Mouse (Mus musculus) heart, postnatal 0 days (tissue): Measurements from ENCODE around the gene Vps4a. TPM values are rescaled to one million over a fixed set of nuclear protein-coding genes. Genes with fewer than 3 reads are reported as not detected.

Experiments
- ATAC-seq: fragments of 200-750 bp; cut with Nextera tagmentation; 2 replicates; pipeline ENCODE4 v1.8.0; 2017; ENCODE audit warnings: low read depth, moderate number of reproducible peaks, moderate library complexity; ENCODE audit not compliant: insufficient read depth
- DNase-seq: peaks from one replicate; pipeline ENCODE4 v3.0.0-alpha.2; 2016; ENCODE audit warnings: low spot score
- H3K27ac ChIP-seq: fragments of 300-500 bp; sonication (generic); 2 replicates; pipeline ENCODE4 v1.5.1; 2014; ENCODE audit warnings: low read depth, mild to moderate bottlenecking
- H3K27me3 ChIP-seq: fragments of 300-500 bp; sonication (generic); 2 replicates; pipeline ENCODE4 v1.6.1; 2014; ENCODE audit warnings: low read length, mixed read lengths; ENCODE audit not compliant: control insufficient read depth, insufficient read depth
- H3K36me3 ChIP-seq: fragments of 300-500 bp; sonication (generic); replicated peaks from 2 replicates; pipeline ENCODE4 v1.6.1; 2014; ENCODE audit warnings: low read length, mixed read lengths; ENCODE audit not compliant: control insufficient read depth, insufficient read depth
- H3K4me1 ChIP-seq: fragments of 300-500 bp; sonication (generic); 2 replicates; pipeline ENCODE4 v1.6.1; 2014; ENCODE audit warnings: antibody characterized with exemption; ENCODE audit not compliant: control insufficient read depth, insufficient read depth
- H3K4me2 ChIP-seq: fragments of 300-500 bp; sonication (generic); 2 replicates; pipeline ENCODE4 v1.6.1; 2014; ENCODE audit warnings: low read depth, mild to moderate bottlenecking, low read length, moderate library complexity
- H3K4me3 ChIP-seq: fragments of 300-500 bp; sonication (generic); 2 replicates; pipeline ENCODE4 v1.5.1; 2014; ENCODE audit warnings: low read depth, low read length
- H3K9ac ChIP-seq: fragments of 300-500 bp; sonication (generic); replicated peaks from 2 replicates; pipeline ENCODE4 v1.6.1; 2014; ENCODE audit warnings: low read depth, low read length, mixed read lengths
- H3K9me3 ChIP-seq: fragments of 300-500 bp; sonication (generic); replicated peaks from 2 replicates; pipeline ENCODE4 v1.6.1; 2016; ENCODE audit warnings: low read length; ENCODE audit not compliant: control insufficient read depth
- CTCF ChIP-seq: IDR thresholded peaks from 2 replicates; pipeline ENCODE4 v1.5.1; 2016; ENCODE audit warnings: antibody characterized with exemption, control low read depth, low read depth
- EP300 ChIP-seq: IDR thresholded peaks from 2 replicates; pipeline ENCODE4 v1.6.1; 2016; ENCODE audit warnings: antibody characterized with exemption, low read depth
- WGBS: fragments of 180-500 bp; shearing (Covaris S2); extraction: QIAGEN DNeasy Blood & Tissue Kit; methylation state at CpG from one replicate; pipeline ENCODE4 v1.1.7; 2014; 5-methylcytosine and 5-hydroxymethylcytosine counted together
- polyA plus RNA-seq: library from polyadenylated mRNA; unstranded; fragments of >200 nt; fragmentation: Nextera tagmentation; extraction: Ambion mirVana; gene quantifications from 2 replicates; pipeline ENCODE4 v1.2.1, GENCODE M21; 2015
- total RNA-seq: library from RNA; depleted of rRNA; stranded (reverse); fragments of >200 nt; gene quantifications from 2 replicates; pipeline ENCODE4 v1.2.3, GENCODE M21; 2014; ENCODE audit warnings: low replicate concordance

Vps4a gene
- total and polyA plus RNA-seq, 2 experiments from 2014 or later = 33.9 to 56.7 TPM

DNA sequence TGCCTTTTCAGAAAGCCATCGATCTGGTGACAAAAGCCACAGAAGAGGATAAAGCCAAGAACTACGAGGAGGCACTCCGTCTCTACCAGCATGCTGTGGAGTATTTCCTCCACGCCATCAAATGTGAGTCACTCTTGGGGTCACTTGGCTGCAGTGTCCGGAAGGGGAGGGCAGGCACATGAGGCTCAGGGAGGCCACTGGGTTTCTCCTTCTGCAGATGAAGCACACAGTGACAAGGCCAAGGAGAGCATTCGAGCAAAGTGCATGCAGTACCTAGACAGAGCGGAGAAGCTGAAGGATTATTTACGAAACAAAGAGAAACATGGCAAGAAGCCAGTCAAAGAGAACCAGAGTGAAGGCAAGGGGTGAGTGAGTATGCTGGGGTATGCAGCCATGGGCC is 5.6 kb downstream of the Vps4a start:
- Histone ChIP-seq H3K27ac (no peak overlapping the region), H3K4me2 (no peak overlapping the region), H3K9ac (no peak overlapping the region), H3K4me3 (no peak overlapping the region), H3K9me3 (no peaks in the 10 kb centered on the region), H3K36me3 (peaks cover 46% of the 10 kb centered on the region), H3K4me1 (0 out of 2 replicates have a peak, but pooled peaks cover 13% of the 10 kb centered on the region), H3K27me3 (no peaks in the 10 kb centered on the region)
- ATAC-seq (peak; percentile 43; the same call in 1 of the 2 replicates), DNase-seq (peak; percentile 28)
- 71% methylated on average over 8 of the region's 8 CpGs for whole genome bisulfite sequencing
- TF ChIP-seq EP300 (no peak), CTCF (no peak)

DNA sequence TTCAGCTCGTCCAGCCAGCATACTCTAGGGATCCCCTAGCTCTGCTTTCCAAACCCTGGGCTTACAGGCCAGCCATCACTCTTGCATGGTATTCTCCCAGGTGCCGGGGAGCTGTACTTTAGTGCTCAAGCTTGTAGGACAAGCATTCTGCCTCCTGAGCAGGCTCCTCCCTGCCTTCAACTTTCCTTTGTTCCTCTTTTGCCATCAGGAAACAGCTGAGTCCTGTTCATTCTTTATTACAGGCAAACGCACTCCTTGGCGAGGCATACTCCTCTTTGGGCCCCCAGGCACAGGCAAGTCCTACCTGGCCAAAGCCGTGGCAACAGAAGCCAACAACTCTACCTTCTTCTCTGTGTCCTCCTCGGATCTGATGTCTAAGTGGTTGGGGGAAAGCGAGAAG is 9.6 kb downstream of the Vps4a start:
- TF ChIP-seq EP300 (no peak), CTCF (no peak)
- ATAC-seq (no peak), DNase-seq (no peak)
- H3K27me3 ChIP-seq = no peaks in the 10 kb centered on the region
- 71% methylated on average over 7 of the region's 7 CpGs for WGBS
- H3K9me3 ChIP-seq = no peaks in the 10 kb centered on the region
- peaks cover 82% of the 10 kb centered on the region for H3K36me3 ChIP-seq
- H3K4me2 ChIP-seq = no peak overlapping the region
- H3K27ac ChIP-seq = no peak overlapping the region
- 0 out of 2 replicates have a peak, but pooled peaks cover 3% of the 10 kb centered on the region for H3K4me1 ChIP-seq
- no peak overlapping the region for H3K9ac ChIP-seq
- no peak overlapping the region for H3K4me3 ChIP-seq

DNA sequence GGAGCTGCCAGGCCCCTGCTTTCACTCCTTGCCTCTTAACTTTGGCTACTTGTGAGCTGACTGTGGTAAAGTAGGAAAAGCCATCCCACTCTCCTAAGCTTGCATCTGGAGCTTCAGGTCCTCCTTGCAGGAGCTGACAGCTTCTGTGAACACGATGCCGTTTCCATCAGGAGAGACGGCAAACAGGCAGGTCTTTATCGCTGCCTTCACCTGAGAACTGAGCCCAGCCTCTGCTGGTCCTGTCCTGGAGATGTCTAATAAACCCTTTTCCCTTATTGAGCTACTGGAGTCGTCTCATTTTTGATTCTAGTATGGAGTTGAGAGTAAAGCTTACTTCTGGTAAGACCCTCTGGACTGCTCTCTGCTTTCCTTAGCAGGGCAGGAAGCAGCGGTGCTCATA is 14.5 kb downstream of the Vps4a start:
- 88% methylated on average over 6 of the region's 6 CpGs for WGBS
- peaks cover 71% of the 10 kb centered on the region for H3K36me3 ChIP-seq
- ATAC-seq (no peak), DNase-seq (no peak)
- no peak overlapping the region for H3K27ac ChIP-seq
- no peak overlapping the region for H3K4me2 ChIP-seq
- 0 out of 2 replicates have a peak, but pooled peaks cover 13% of the 10 kb centered on the region for H3K4me1 ChIP-seq
- H3K27me3 ChIP-seq = no peaks in the 10 kb centered on the region
- no peak overlapping the region for H3K9ac ChIP-seq
- no peaks in the 10 kb centered on the region for H3K9me3 ChIP-seq
- TF ChIP-seq CTCF (no peak), EP300 (no peak)
- no peak overlapping the region for H3K4me3 ChIP-seq

DNA sequence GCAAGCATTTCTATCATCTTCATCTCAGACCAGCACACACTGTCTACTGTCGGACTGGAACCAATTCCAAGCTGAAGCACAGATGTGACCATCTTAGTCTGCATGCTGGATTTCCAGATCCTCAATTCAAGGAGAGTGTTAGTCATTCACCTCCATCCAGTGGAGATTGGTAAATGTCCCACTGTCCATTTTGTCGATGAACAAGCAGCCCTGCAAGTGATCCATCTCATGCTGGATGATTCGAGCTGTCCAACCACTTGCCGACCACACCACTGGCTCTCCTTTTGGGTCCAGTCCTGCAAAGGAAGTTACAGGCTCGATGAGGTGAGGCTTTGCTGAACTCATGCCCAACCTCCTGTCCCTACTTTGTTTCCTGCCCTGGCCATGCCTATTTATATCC is 16.0 kb downstream of the Vps4a start:
- ATAC-seq (no peak), DNase-seq (no peak)
- Histone ChIP-seq H3K4me2 (peak overlapping the region; percentile 87), H3K4me1 (0 out of 2 replicates have a peak, but pooled peaks cover 13% of the 10 kb centered on the region), H3K27ac (no peak overlapping the region), H3K27me3 (no peaks in the 10 kb centered on the region), H3K9ac (no peak overlapping the region), H3K4me3 (no peak overlapping the region), H3K9me3 (no peaks in the 10 kb centered on the region), H3K36me3 (peaks cover 71% of the 10 kb centered on the region)
- WGBS = 44% methylated on average over 5 of the region's 5 CpGs
- TF ChIP-seq CTCF (no peak), EP300 (no peak)

DNA sequence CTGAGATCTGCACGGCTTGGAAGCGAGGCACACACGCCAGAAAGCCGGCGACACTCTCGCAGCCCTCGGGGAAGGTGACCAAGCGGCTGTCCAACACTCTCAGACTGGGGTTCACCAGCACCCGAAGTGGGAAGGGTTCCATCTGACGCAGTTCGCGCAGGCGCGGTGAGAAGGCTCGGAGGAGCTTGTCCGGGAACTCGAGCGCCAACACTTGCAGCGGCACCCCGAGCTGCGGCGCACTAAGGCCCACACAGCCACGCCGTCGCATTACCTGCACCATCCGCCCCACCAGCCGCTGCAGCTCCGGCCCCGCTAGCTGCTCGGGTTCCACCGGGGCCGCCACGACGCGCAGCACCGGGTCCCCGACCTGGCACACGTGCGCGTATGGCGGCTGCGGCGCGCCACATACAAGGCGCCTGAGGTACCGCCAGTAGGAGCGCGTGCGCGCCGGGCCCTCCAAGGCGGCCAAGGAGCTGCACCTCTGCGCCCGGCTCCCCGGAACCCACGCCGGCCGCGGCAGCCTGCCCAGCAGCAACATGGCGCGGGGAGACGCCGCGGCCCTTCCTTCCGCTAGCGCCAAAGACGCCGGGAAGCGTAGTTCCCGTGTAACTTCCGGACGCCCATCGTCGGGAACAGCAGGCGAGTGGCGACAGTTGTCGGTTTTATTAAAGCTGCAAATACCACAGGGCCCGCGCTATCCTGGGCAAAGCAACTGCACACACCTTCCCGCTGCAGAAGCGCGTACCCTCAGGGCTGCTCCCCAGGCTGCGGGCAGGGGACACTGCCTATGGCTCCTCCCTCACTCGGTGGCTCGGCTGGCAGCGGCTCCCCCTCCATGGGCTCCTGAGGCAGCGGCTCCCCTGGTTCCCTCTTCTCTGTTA is 17.3 kb downstream of the Vps4a start, which contains the start of gene Pdf:
TSS of gene Pdf (minus strand) at position 554 of the 881 bp plus-strand sequence.
- ATAC-seq (peak; percentile 87), DNase-seq (peak; percentile 78)
- no peak; the same call in 1 of the 2 replicates for TF ChIP-seq EP300
- no peak for TF ChIP-seq CTCF
- peaks cover 71% of the 10 kb centered on the region for H3K36me3 ChIP-seq
- WGBS = under 1% methylated on average over 87 of the region's 87 CpGs
- peak within 1 kb of the TSS; percentile 87 for H3K4me2 ChIP-seq
- no peaks in the 10 kb centered on the region for H3K27me3 ChIP-seq
- peak within 1 kb of the TSS; percentile 93 for H3K27ac ChIP-seq
- no peaks in the 10 kb centered on the region for H3K9me3 ChIP-seq
- 0 out of 2 replicates have a peak, but pooled peaks cover 13% of the 10 kb centered on the region for H3K4me1 ChIP-seq
- H3K9ac ChIP-seq = peak within 1 kb of the TSS; percentile 77
- peak within 1 kb of the TSS; percentile 88 for H3K4me3 ChIP-seq
